Mouse (Mus musculus) heart, postnatal 36 days (tissue): ENCODE results near the gene Znhit2. TPM values are rescaled to one million over a fixed set of nuclear protein-coding genes. Genes with fewer than 3 reads are reported as not detected.
A peak's percentile ranks its signal among the peaks of the same experiment; 100 is the strongest.
"Not testable (repeated sequence)": the region's sequence is repeated elsewhere in the genome, so short reads cannot be mapped to it uniquely, and the experiment has no call there.

Source experiments
- DNase-seq, 2 experiments: peaks; one replicate each; pipeline ENCODE4 v3.0.0; 2021 to 2022
- intact Hi-C: fragments of 180-260 bp; cut with DNase I; formaldehyde crosslinking; loops from one replicate; pipeline ENCODE4 v1.15.1; 2025
- total RNA-seq, 2 experiments: library from RNA; stranded (reverse); gene quantifications; 2 replicates each; pipeline ENCODE4 v1.2.3; 2021

Gene Znhit2
- total RNA-seq: 10 to 100 TPM; 11.3 to 11.5 TPM

GRCm38 (mm10) chr19:6061021-6061533 is at the start of gene Znhit2:
Gene Znhit2 (plus strand): TSS chr19:6061192.
- peak; percentile 90 to 93 for DNase-seq
- intact Hi-C loops: loop anchor here (5.0 kb wide), 2 partner anchors 149 to 181 kb away; partner anchors contain the start of genes Atg2a and Dpf2

- no peak for DNase-seq
- intact Hi-C loops: no loop called here
Observed at GRCm38 (mm10) chr19:6013691-6014090, 47.3 kb upstream of the Znhit2 start.

GRCm38 (mm10) chr19:6014991-6015510 is 45.9 kb upstream of the Znhit2 start:
- intact Hi-C loops: loop anchor here (5.0 kb wide), 1 partner anchor 228 kb away; no protein-coding TSS in a partner anchor
- peak; percentile 51 to 63 for DNase-seq

- intact Hi-C loops: loop anchor here (5.0 kb wide), 1 partner anchor 228 kb away; no protein-coding TSS in a partner anchor
- peak; percentile 71 to 83 for DNase-seq
Observed at GRCm38 (mm10) chr19:6015511-6016315, 45.3 kb upstream of the Znhit2 start, which contains the start of gene Capn1. Gene Capn1 (minus strand): TSS chr19:6015897.

- no peak for DNase-seq
- intact Hi-C loops: loop anchor here (5.0 kb wide), 1 partner anchor 229 kb away; no protein-coding TSS in a partner anchor
Observed at GRCm38 (mm10) chr19:6016532-6016931, 44.5 kb upstream of the Znhit2 start.

GRCm38 (mm10) chr19:6018142-6019089 is 42.6 kb upstream of the Znhit2 start:
- intact Hi-C loops: loop anchor here (1.0 to 5.0 kb wide), 3 partner anchors 53 to 231 kb away; partner anchors contain the start of gene Cdc42ep2
- peak; percentile 86 to 92 for DNase-seq

- intact Hi-C loops: no loop called here
- DNase-seq: no peak
Observed at GRCm38 (mm10) chr19:6020276-6020675, 40.7 kb upstream of the Znhit2 start.

- DNase-seq: no peak
- intact Hi-C loops: no loop called here
Observed at GRCm38 (mm10) chr19:6023059-6023458, 37.9 kb upstream of the Znhit2 start.

GRCm38 (mm10) chr19:6023930-6024329 is 37.1 kb upstream of the Znhit2 start:
- DNase-seq: no peak
- intact Hi-C loops: no loop called here

GRCm38 (mm10) chr19:6028991-6029390 is 32.0 kb upstream of the Znhit2 start:
- intact Hi-C loops: no loop called here
- DNase-seq: no peak

GRCm38 (mm10) chr19:6029426-6029825 is 31.6 kb upstream of the Znhit2 start:
- intact Hi-C loops: no loop called here
- DNase-seq: no peak

- no peak for DNase-seq
- intact Hi-C loops: no loop called here
Observed at GRCm38 (mm10) chr19:6030520-6031280, 30.3 kb upstream of the Znhit2 start.

GRCm38 (mm10) chr19:6035966-6036585 is 24.9 kb upstream of the Znhit2 start:
- DNase-seq: no peak
- intact Hi-C loops: no loop called here

GRCm38 (mm10) chr19:6037695-6038094 is 23.3 kb upstream of the Znhit2 start:
- intact Hi-C loops: no loop called here
- no peak for DNase-seq

GRCm38 (mm10) chr19:6038326-6038725 is 22.7 kb upstream of the Znhit2 start:
- no peak for DNase-seq
- intact Hi-C loops: no loop called here

GRCm38 (mm10) chr19:6040002-6040401 is 21.0 kb upstream of the Znhit2 start:
- DNase-seq: no peak
- intact Hi-C loops: loop anchor here (5.0 kb wide), 1 partner anchor 73 kb away; no protein-coding TSS in a partner anchor

- DNase-seq: no peak
- intact Hi-C loops: loop anchor here (5.0 kb wide), 1 partner anchor 75 kb away; no protein-coding TSS in a partner anchor
Observed at GRCm38 (mm10) chr19:6042293-6042692, 18.7 kb upstream of the Znhit2 start.

GRCm38 (mm10) chr19:6044102-6044501 is 16.9 kb upstream of the Znhit2 start:
- intact Hi-C loops: loop anchor here (5.0 kb wide), 1 partner anchor 77 kb away; no protein-coding TSS in a partner anchor
- DNase-seq: not testable (repeated sequence)
